Mouse (Mus musculus): ENCODE measurements at regions not wholly inside any gene's neighbourhood (a gene's known extent, or its start where the extent isn't known, plus 50 kb on each side); places are given as distances from the start of the nearest gene placed in this dataset.
A peak's percentile ranks its signal among the peaks of the same experiment; 100 is the strongest.

GRCm38 (mm10) chr1:77930661-77931060 lies 266.3 kb downstream of the Pax3 start:
- Histone ChIP-seq H3K27ac (replicated peaks) (no peak overlapping the region), H3K27me3 (no peaks in the 10 kb centered on the region), H3K4me1 (replicated peaks) (no peaks in the 10 kb centered on the region), H3K9ac (no peak overlapping the region), H3K4me2 (no peak overlapping the region), H3K36me3 (no peaks in the 10 kb centered on the region), H3K9me3 (no peaks in the 10 kb centered on the region), H3K4me3 (no peak overlapping the region)
- WGBS, result 90% methylated on average over 6 of the region's 6 CpGs
- ATAC-seq (ENCODE audit: low FRiP score, low read depth), result no peak

- ATAC-seq (ENCODE audit: low FRiP score, low read depth), result no peak
- Histone ChIP-seq H3K27me3 (no peaks in the 10 kb centered on the region), H3K4me1 (replicated peaks) (no peaks in the 10 kb centered on the region), H3K36me3 (no peaks in the 10 kb centered on the region), H3K4me2 (no peak overlapping the region), H3K9me3 (no peaks in the 10 kb centered on the region), H3K27ac (replicated peaks) (no peak overlapping the region), H3K9ac (no peak overlapping the region), H3K4me3 (no peak overlapping the region)
- 29% methylated on average over 8 of the region's 8 CpGs for WGBS
Observed at GRCm38 (mm10) chr1:77929552-77929951, 267.4 kb downstream of the Pax3 start.

GRCm38 (mm10) chr1:77926146-77926545 lies 270.8 kb downstream of the Pax3 start:
- no peaks in the 10 kb centered on the region for H3K27me3 ChIP-seq
- no peak overlapping the region for H3K27ac ChIP-seq (replicated peaks)
- ATAC-seq (ENCODE audit: low FRiP score, low read depth), result no peak
- no peaks in the 10 kb centered on the region for H3K4me1 ChIP-seq (replicated peaks)
- no peak overlapping the region for H3K4me2 ChIP-seq
- no peak overlapping the region for H3K9ac ChIP-seq
- H3K9me3 ChIP-seq, result no peaks in the 10 kb centered on the region
- WGBS, result 84% methylated on average over 3 of the region's 3 CpGs
- H3K4me3 ChIP-seq, result no peak overlapping the region
- no peaks in the 10 kb centered on the region for H3K36me3 ChIP-seq

- WGBS, result 45% methylated on average over 5 of the region's 5 CpGs
- Histone ChIP-seq H3K27ac (replicated peaks) (no peak overlapping the region), H3K9ac (no peak overlapping the region), H3K4me1 (replicated peaks) (no peaks in the 10 kb centered on the region), H3K36me3 (no peaks in the 10 kb centered on the region), H3K27me3 (no peaks in the 10 kb centered on the region), H3K9me3 (no peaks in the 10 kb centered on the region), H3K4me3 (no peak overlapping the region), H3K4me2 (no peak overlapping the region)
- ATAC-seq (ENCODE audit: low FRiP score, low read depth), result 0 out of 2 replicates have a peak, but pooled peaks have one; percentile 19
Observed at GRCm38 (mm10) chr1:77896226-77896625, 300.7 kb downstream of the Pax3 start.

GRCm38 (mm10) chr1:77879026-77879425 lies 317.9 kb downstream of the Pax3 start:
- no peak overlapping the region for H3K27ac ChIP-seq (replicated peaks)
- no peak overlapping the region for H3K4me2 ChIP-seq
- no peaks in the 10 kb centered on the region for H3K36me3 ChIP-seq
- H3K27me3 ChIP-seq, result no peaks in the 10 kb centered on the region
- no peak overlapping the region for H3K4me3 ChIP-seq
- no peak for ATAC-seq (ENCODE audit: low FRiP score, low read depth)
- H3K9me3 ChIP-seq, result no peaks in the 10 kb centered on the region
- no peaks in the 10 kb centered on the region for H3K4me1 ChIP-seq (replicated peaks)
- no peak overlapping the region for H3K9ac ChIP-seq

- no peak overlapping the region for H3K4me2 ChIP-seq
- H3K9ac ChIP-seq, result no peak overlapping the region
- no peak for ATAC-seq (ENCODE audit: low FRiP score, low read depth)
- H3K27ac ChIP-seq (replicated peaks), result no peak overlapping the region
- no peaks in the 10 kb centered on the region for H3K9me3 ChIP-seq
- WGBS, result 65% methylated on average over 2 of the region's 2 CpGs
- H3K36me3 ChIP-seq, result no peaks in the 10 kb centered on the region
- H3K4me1 ChIP-seq (replicated peaks), result no peaks in the 10 kb centered on the region
- H3K27me3 ChIP-seq, result no peaks in the 10 kb centered on the region
- no peak overlapping the region for H3K4me3 ChIP-seq
Observed at GRCm38 (mm10) chr1:77870125-77870524, 326.8 kb downstream of the Pax3 start.

GRCm38 (mm10) chr1:77869174-77869573 lies 327.8 kb downstream of the Pax3 start:
- Histone ChIP-seq H3K27ac (replicated peaks) (no peak overlapping the region), H3K4me2 (no peak overlapping the region), H3K4me3 (no peak overlapping the region), H3K4me1 (replicated peaks) (no peaks in the 10 kb centered on the region), H3K27me3 (no peaks in the 10 kb centered on the region), H3K36me3 (no peaks in the 10 kb centered on the region), H3K9me3 (no peaks in the 10 kb centered on the region), H3K9ac (no peak overlapping the region)
- 50% methylated on average over 1 of the region's 1 CpGs for WGBS
- no peak for ATAC-seq (ENCODE audit: low FRiP score, low read depth)

GRCm38 (mm10) chr1:77859931-77860330 lies 337.0 kb downstream of the Pax3 start:
- Histone ChIP-seq H3K9me3 (no peaks in the 10 kb centered on the region), H3K9ac (no peak overlapping the region), H3K4me2 (no peak overlapping the region), H3K4me1 (replicated peaks) (no peaks in the 10 kb centered on the region), H3K4me3 (no peak overlapping the region), H3K27ac (replicated peaks) (no peak overlapping the region), H3K27me3 (no peaks in the 10 kb centered on the region), H3K36me3 (no peaks in the 10 kb centered on the region)
- no peak for ATAC-seq (ENCODE audit: low FRiP score, low read depth)
- WGBS, result 88% methylated on average over 9 of the region's 9 CpGs

- Histone ChIP-seq H3K9me3 (no peaks in the 10 kb centered on the region), H3K36me3 (no peaks in the 10 kb centered on the region), H3K4me2 (no peak overlapping the region), H3K4me3 (no peak overlapping the region), H3K27ac (replicated peaks) (no peak overlapping the region), H3K27me3 (no peaks in the 10 kb centered on the region), H3K4me1 (replicated peaks) (no peaks in the 10 kb centered on the region), H3K9ac (no peak overlapping the region)
- 83% methylated on average over 1 of the region's 1 CpGs for WGBS
- no peak for ATAC-seq (ENCODE audit: low FRiP score, low read depth)
Observed at GRCm38 (mm10) chr1:77854366-77854765, 339.5 kb upstream of the Epha4 start.

- 52% methylated on average over 9 of the region's 9 CpGs for WGBS
- no peaks in the 10 kb centered on the region for H3K36me3 ChIP-seq
- H3K4me2 ChIP-seq, result no peak overlapping the region
- no peak overlapping the region for H3K4me3 ChIP-seq
- no peak overlapping the region for H3K27ac ChIP-seq (replicated peaks)
- peaks cover 13% of the 10 kb centered on the region for H3K4me1 ChIP-seq (replicated peaks)
- no peak for ATAC-seq (ENCODE audit: low FRiP score, low read depth)
- no peak overlapping the region for H3K9ac ChIP-seq
- no peaks in the 10 kb centered on the region for H3K27me3 ChIP-seq
- no peaks in the 10 kb centered on the region for H3K9me3 ChIP-seq
Observed at GRCm38 (mm10) chr1:77847766-77848615, 333.1 kb upstream of the Epha4 start.

- H3K4me1 ChIP-seq (replicated peaks), result peaks cover 13% of the 10 kb centered on the region
- ATAC-seq (ENCODE audit: low FRiP score, low read depth), result no peak
Observed at GRCm38 (mm10) chr1:77846039-77846727, 331.3 kb upstream of the Epha4 start.

GRCm38 (mm10) chr1:77840672-77841071 lies 325.8 kb upstream of the Epha4 start:
- H3K27ac ChIP-seq (replicated peaks), result no peak overlapping the region
- WGBS, result 78% methylated on average over 9 of the region's 9 CpGs

More at GRCm38 (mm10) chr1:77846039-77846727, 331.3 kb upstream of the Epha4 start:
- Histone ChIP-seq H3K4me2 (no peak overlapping the region), H3K27ac (replicated peaks) (no peak overlapping the region), H3K9me3 (no peaks in the 10 kb centered on the region), H3K9ac (no peak overlapping the region), H3K36me3 (no peaks in the 10 kb centered on the region), H3K4me3 (no peak overlapping the region), H3K27me3 (no peaks in the 10 kb centered on the region)
- 68% methylated on average over 12 of the region's 12 CpGs for WGBS

More at GRCm38 (mm10) chr1:77840672-77841071, 325.8 kb upstream of the Epha4 start:
- no peak for ATAC-seq (ENCODE audit: low FRiP score, low read depth)
- Histone ChIP-seq H3K9me3 (no peaks in the 10 kb centered on the region), H3K27me3 (no peaks in the 10 kb centered on the region), H3K4me3 (no peak overlapping the region), H3K4me2 (no peak overlapping the region), H3K9ac (no peak overlapping the region), H3K4me1 (replicated peaks) (no peaks in the 10 kb centered on the region), H3K36me3 (no peaks in the 10 kb centered on the region)

Measured in hindbrain, embryonic 15.5 days (tissue).